Mouse (Mus musculus): ENCODE results near the gene Lrrc28. TPM values are rescaled to one million over a fixed set of nuclear protein-coding genes. Genes with fewer than 3 reads are reported as not detected.

Gene Lrrc28
- total and polyA plus RNA-seq, 2 experiments from 2014 or later: 32.2 to 70.4 TPM

GRCm38 (mm10) chr7:67686545-67686944 is 41.5 kb upstream of the Lrrc28 start:
- WGBS: 89% methylated on average over 3 of the region's 3 CpGs
- Histone ChIP-seq H3K4me2 (ENCODE audit: low read depth) (no peak overlapping the region), H3K4me3 (ENCODE audit: low read depth, low read length) (no peak overlapping the region), H3K4me1 (ENCODE audit: insufficient read depth) (no peaks in the 10 kb centered on the region), H3K36me3 (ENCODE audit: insufficient read depth) (no peaks in the 10 kb centered on the region), H3K9me3 (ENCODE audit: low read length) (no peaks in the 10 kb centered on the region), H3K27me3 (ENCODE audit: insufficient read depth, low read length) (no peaks in the 10 kb centered on the region), H3K9ac (no peak overlapping the region), H3K27ac (ENCODE audit: low read depth, low read length) (no peak overlapping the region)
- no peak; the same call in 1 of the 2 replicates for TF ChIP-seq CTCF (IDR thresholded peaks at IDR 0.05; ENCODE audit: low read depth)
- no peak for ATAC-seq
- no peak for DNase-seq

DNA sequence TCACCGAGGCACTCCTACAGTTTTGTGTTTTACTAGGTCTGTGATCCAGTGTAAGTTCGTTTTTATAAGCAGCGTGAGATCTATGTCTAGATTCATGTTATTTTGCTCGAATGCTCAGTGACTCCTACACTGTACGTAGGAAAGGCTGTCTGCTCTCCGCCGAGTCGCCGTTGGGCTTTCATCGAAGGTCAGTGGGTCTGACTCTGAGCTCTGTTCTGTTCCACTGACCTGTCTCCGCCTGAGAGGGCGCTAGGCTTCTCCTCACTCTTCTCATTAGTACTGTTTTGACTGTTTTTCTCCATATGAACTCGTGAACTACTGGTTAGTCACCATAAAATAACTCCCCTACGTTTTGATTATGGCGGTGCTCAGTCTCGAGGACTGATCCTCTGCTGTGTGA is 37.9 kb upstream of the Lrrc28 start:
- TF ChIP-seq CTCF (IDR thresholded peaks at IDR 0.05; ENCODE audit: low read depth): no peak
- Histone ChIP-seq H3K4me3 (ENCODE audit: low read depth, low read length) (no peak overlapping the region), H3K9me3 (ENCODE audit: low read length) (no peaks in the 10 kb centered on the region), H3K4me2 (ENCODE audit: low read depth) (no peak overlapping the region), H3K9ac (no peak overlapping the region), H3K27me3 (ENCODE audit: insufficient read depth, low read length) (no peaks in the 10 kb centered on the region), H3K36me3 (ENCODE audit: insufficient read depth) (no peaks in the 10 kb centered on the region), H3K27ac (ENCODE audit: low read depth, low read length) (no peak overlapping the region), H3K4me1 (ENCODE audit: insufficient read depth) (no peaks in the 10 kb centered on the region)
- DNase-seq (no peak), ATAC-seq (no peak)
- 86% methylated on average over 16 of the region's 16 CpGs for WGBS

- H3K9me3 ChIP-seq (ENCODE audit: low read length): no peaks in the 10 kb centered on the region
- no peaks in the 10 kb centered on the region for H3K36me3 ChIP-seq (ENCODE audit: insufficient read depth)
- H3K4me1 ChIP-seq (ENCODE audit: insufficient read depth): no peaks in the 10 kb centered on the region
- no peak for TF ChIP-seq CTCF (IDR thresholded peaks at IDR 0.05; ENCODE audit: low read depth)
- DNase-seq (no peak), ATAC-seq (no peak)
- H3K4me3 ChIP-seq (ENCODE audit: low read depth, low read length): no peak overlapping the region
- no peak overlapping the region for H3K9ac ChIP-seq
- WGBS: 88% methylated on average over 9 of the region's 9 CpGs
- H3K27me3 ChIP-seq (ENCODE audit: insufficient read depth, low read length): no peaks in the 10 kb centered on the region
- no peak overlapping the region for H3K27ac ChIP-seq (ENCODE audit: low read depth, low read length)
- no peak overlapping the region for H3K4me2 ChIP-seq (ENCODE audit: low read depth)
Measured at GRCm38 (mm10) chr7:67681078-67681477, 36.0 kb upstream of the Lrrc28 start.

DNA sequence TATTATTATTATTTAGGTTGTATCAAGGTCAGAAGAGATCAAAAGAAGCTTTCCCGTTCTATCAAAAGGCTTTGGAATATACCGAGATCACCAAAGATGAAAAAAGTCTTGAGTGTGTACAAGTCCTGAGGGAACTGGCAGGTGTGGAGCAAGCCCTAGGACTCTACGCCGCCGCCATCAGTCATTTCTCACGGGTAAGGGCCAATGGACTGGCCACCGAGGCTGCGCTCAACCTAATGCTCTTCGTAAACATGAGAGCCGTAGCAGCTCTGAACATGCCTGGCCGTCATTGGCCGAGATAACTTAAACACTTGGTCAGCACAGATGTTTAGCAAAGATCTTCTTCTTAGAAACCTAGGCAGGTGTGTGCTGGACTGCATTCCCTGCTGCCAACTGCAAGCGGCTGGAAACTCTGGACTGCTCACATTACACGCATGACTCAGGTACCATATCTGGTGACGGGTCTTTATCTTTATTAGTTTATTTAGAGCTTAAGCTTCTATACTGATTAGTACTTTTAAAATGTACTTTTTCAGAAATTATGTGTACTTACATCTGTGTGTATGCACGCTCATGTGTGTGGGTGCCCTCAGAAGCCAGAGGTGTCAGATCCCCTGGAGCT is 33.9 kb upstream of the Lrrc28 start:
- no peaks in the 10 kb centered on the region for H3K9me3 ChIP-seq (ENCODE audit: low read length)
- no peak overlapping the region for H3K27ac ChIP-seq (ENCODE audit: low read depth, low read length)
- H3K4me1 ChIP-seq (ENCODE audit: insufficient read depth): no peaks in the 10 kb centered on the region
- no peaks in the 10 kb centered on the region for H3K36me3 ChIP-seq (ENCODE audit: insufficient read depth)
- TF ChIP-seq CTCF (IDR thresholded peaks at IDR 0.05; ENCODE audit: low read depth): no peak
- H3K9ac ChIP-seq: no peak overlapping the region
- no peak overlapping the region for H3K4me3 ChIP-seq (ENCODE audit: low read depth, low read length)
- 94% methylated on average over 16 of the region's 16 CpGs for WGBS
- H3K4me2 ChIP-seq (ENCODE audit: low read depth): no peak overlapping the region
- DNase-seq: no peak
- ATAC-seq: no peak
- H3K27me3 ChIP-seq (ENCODE audit: insufficient read depth, low read length): no peaks in the 10 kb centered on the region

- H3K9ac ChIP-seq: no peak overlapping the region
- no peaks in the 10 kb centered on the region for H3K36me3 ChIP-seq (ENCODE audit: insufficient read depth)
- H3K4me3 ChIP-seq (ENCODE audit: low read depth, low read length): no peak overlapping the region
- no peaks in the 10 kb centered on the region for H3K27me3 ChIP-seq (ENCODE audit: insufficient read depth, low read length)
- 84% methylated on average over 5 of the region's 5 CpGs for WGBS
- no peak for ATAC-seq
- no peak overlapping the region for H3K27ac ChIP-seq (ENCODE audit: low read depth, low read length)
- no peaks in the 10 kb centered on the region for H3K4me1 ChIP-seq (ENCODE audit: insufficient read depth)
- no peak for TF ChIP-seq CTCF (IDR thresholded peaks at IDR 0.05; ENCODE audit: low read depth)
- H3K9me3 ChIP-seq (ENCODE audit: low read length): no peaks in the 10 kb centered on the region
- DNase-seq: no peak
- no peak overlapping the region for H3K4me2 ChIP-seq (ENCODE audit: low read depth)
Measured at GRCm38 (mm10) chr7:67673656-67674055, 28.6 kb upstream of the Lrrc28 start.

GRCm38 (mm10) chr7:67672650-67673049 is 27.6 kb upstream of the Lrrc28 start:
- H3K4me2 ChIP-seq (ENCODE audit: low read depth): peak overlapping the region; percentile 36

DNA sequence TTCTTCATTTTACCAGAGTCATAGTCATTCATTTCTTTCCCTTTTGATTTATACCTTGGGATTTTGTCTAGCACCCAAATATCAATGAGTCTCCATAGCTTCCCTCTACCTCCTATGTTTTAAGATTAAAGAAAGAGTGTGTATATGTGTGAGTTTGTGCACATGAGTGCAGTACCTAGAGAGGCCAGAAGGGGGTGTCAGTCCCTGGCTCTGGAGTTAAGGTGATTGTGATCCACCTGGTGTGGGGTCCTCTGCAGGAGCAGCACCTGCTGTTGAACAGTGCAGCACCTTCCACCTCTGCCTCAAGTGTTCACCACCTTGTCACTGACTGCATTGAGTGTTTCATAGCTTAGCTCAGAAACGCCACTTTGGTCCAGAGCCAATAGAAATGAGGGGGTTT is 25.9 kb upstream of the Lrrc28 start:
- no peak overlapping the region for H3K4me3 ChIP-seq (ENCODE audit: low read depth, low read length)
- WGBS: 93% methylated on average over 1 of the region's 1 CpGs
- H3K36me3 ChIP-seq (ENCODE audit: insufficient read depth): no peaks in the 10 kb centered on the region
- TF ChIP-seq CTCF (IDR thresholded peaks at IDR 0.05; ENCODE audit: low read depth): peak; percentile 48
- H3K27ac ChIP-seq (ENCODE audit: low read depth, low read length): no peak overlapping the region
- H3K4me2 ChIP-seq (ENCODE audit: low read depth): no peak overlapping the region
- no peak overlapping the region for H3K9ac ChIP-seq
- H3K4me1 ChIP-seq (ENCODE audit: insufficient read depth): no peaks in the 10 kb centered on the region
- no peaks in the 10 kb centered on the region for H3K27me3 ChIP-seq (ENCODE audit: insufficient read depth, low read length)
- DNase-seq: no peak
- ATAC-seq: no peak
- no peaks in the 10 kb centered on the region for H3K9me3 ChIP-seq (ENCODE audit: low read length)

More at GRCm38 (mm10) chr7:67672650-67673049, 27.6 kb upstream of the Lrrc28 start:
- Histone ChIP-seq H3K36me3 (ENCODE audit: insufficient read depth) (no peaks in the 10 kb centered on the region), H3K9ac (no peak overlapping the region), H3K4me1 (ENCODE audit: insufficient read depth) (no peaks in the 10 kb centered on the region), H3K9me3 (ENCODE audit: low read length) (no peaks in the 10 kb centered on the region), H3K4me3 (ENCODE audit: low read depth, low read length) (0 out of 2 replicates have a peak overlapping the region, but pooled peaks have one; percentile 10), H3K27ac (ENCODE audit: low read depth, low read length) (no peak overlapping the region), H3K27me3 (ENCODE audit: insufficient read depth, low read length) (no peaks in the 10 kb centered on the region)
- 6% methylated on average over 10 of the region's 10 CpGs for WGBS
- TF ChIP-seq CTCF (IDR thresholded peaks at IDR 0.05; ENCODE audit: low read depth): peak; percentile 97
- ATAC-seq (peak; percentile 84), DNase-seq (peak; percentile 95)
